ENCODE assay signal across 18 mouse cellular contexts in the genomic region with DNA sequence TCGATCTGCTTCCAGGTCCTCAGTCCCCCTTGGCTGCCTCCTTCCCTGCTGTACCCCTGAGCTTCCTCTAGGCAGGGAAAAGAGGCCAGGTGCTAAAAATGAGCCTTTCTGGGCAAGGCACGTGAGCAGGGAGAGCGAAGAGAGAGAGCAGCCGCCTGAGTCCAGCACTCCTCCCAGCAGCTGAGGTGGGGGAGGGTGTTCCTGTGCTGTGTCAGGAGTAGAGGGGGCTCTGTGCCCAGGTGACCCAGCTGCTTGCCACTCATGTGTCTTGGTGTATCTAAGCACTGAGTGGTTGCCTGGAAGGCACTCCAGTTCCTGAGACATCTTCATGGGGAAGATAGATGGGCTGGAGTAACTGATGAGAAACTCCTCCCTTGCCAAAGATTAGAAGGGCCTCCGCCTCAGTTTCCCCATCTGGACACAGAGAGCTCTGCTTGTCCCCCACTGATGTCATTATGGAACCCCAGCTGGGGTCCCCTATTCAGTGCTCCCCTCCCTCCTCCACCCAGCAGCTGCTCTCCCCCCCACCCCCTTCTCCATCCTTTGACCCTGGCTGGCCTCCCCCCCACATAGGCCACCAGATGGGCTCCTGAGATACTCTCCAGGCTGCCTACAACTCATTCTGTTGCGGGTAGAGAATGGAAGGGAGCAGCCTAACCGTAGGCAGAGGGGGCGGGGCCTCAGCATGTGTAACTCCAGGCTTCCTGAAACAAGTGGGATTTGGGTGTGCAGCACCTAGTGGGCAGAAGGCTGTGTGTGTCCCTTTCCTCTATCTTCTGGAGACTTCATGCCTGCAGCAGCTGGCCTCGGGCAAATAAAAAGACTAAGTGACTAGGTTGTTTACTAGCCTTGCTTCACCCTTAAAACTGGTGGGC. TPM values are rescaled to one million over a fixed set of nuclear protein-coding genes. Genes with fewer than 3 reads are reported as not detected.
DNase-seq lines count a peak whose midpoint lies in the region; ATAC-seq and TF ChIP-seq lines count a peak whose summit lies in the region.
"Had no signal": no experiment of that assay in that cellular context is flagged by ENCODE, and none has a peak within 500 bp of the region (broad histone marks: within the 10 kb centered on the region; RNA-seq: fewer than 3 reads in every experiment).

No protein-coding gene starts in this region.

- H3K4me1 ChIP-seq in embryonic facial prominence, embryonic 10.5 days: peaks cover 46% of the 10 kb centered on the region
- peaks cover 50% of the 10 kb centered on the region for H3K4me1 ChIP-seq in midbrain, embryonic 14.5 days (ENCODE audit: control insufficient read depth, insufficient read depth, low read length)

- peak overlapping the region; percentile 83 for H3K27ac ChIP-seq in embryonic facial prominence, embryonic 10.5 days (replicated peaks)
- H3K27ac ChIP-seq in midbrain, embryonic 14.5 days (replicated peaks; ENCODE audit: low read depth, low read length): peak overlapping the region; percentile 96
- H3K27ac ChIP-seq in gastrocnemius, adult 2 months: no peak overlapping the region
- H3K27ac ChIP-seq: forebrain, embryonic 13.5 days; macrophage had no signal

- no peak for ATAC-seq in midbrain, embryonic 14.5 days (ENCODE audit: low FRiP score, low TSS enrichment)
- ATAC-seq: forebrain, embryonic 13.5 days had no signal

- intact Hi-C loops in gastrocnemius, adult 2 months (cut with DNase I): no loop called here

- H3K9ac ChIP-seq in midbrain, embryonic 14.5 days (replicated peaks; ENCODE audit: low read length): no peak overlapping the region
- H3K9ac ChIP-seq: forebrain, embryonic 13.5 days had no signal

- TF ChIP-seq CTCF in gastrocnemius, adult 2 months (IDR thresholded peaks at IDR 0.05): no peak

- H3K9me3 ChIP-seq in embryonic facial prominence, embryonic 10.5 days: no peaks in the 10 kb centered on the region
- H3K9me3 ChIP-seq in midbrain, embryonic 14.5 days (ENCODE audit: control insufficient read depth, low read length): no peaks in the 10 kb centered on the region
- H3K9me3 ChIP-seq: forebrain, embryonic 13.5 days had no signal

- H3K27me3 ChIP-seq in embryonic facial prominence, embryonic 10.5 days (replicated peaks; ENCODE audit: low read depth, poor library complexity, severe bottlenecking): peaks cover 71% of the 10 kb centered on the region
- no peaks in the 10 kb centered on the region for H3K27me3 ChIP-seq in midbrain, embryonic 14.5 days (ENCODE audit: control insufficient read depth, insufficient read depth, low read length)

- WGBS in embryonic facial prominence, embryonic 10.5 days: 59% methylated on average over 9 of the region's 9 CpGs
- WGBS in midbrain, embryonic 14.5 days: 11% methylated on average over 9 of the region's 9 CpGs

- peaks cover 70% of the 10 kb centered on the region for H3K36me3 ChIP-seq in embryonic facial prominence, embryonic 10.5 days (replicated peaks)
- H3K36me3 ChIP-seq in midbrain, embryonic 14.5 days (ENCODE audit: control insufficient read depth, insufficient read depth, low read length): peaks cover 16% of the 10 kb centered on the region

- peak; percentile 25 to 72 for DNase-seq in layer of hippocampus, adult 18-20 months (ENCODE audit: low spot score in 2 of 2)
- DNase-seq in layer of hippocampus, postnatal 14 days (ENCODE audit: low spot score in 2 of 2): no peak
- peak; percentile 39 for DNase-seq in R1 (ENCODE audit: low read depth, low spot score)
- DNase-seq in embryonic facial prominence, embryonic 10.5 days (ENCODE audit: low spot score): no peak
- DNase-seq in midbrain, embryonic 14.5 days: peak; percentile 62
- DNase-seq in gastrocnemius, adult 2 months: no peak
- no peak for DNase-seq in gastrocnemius, postnatal 4 days (ENCODE audit: low spot score in 2 of 2)
- no peak for DNase-seq in thymus, postnatal 0 days (ENCODE audit: low spot score)
- DNase-seq: adrenal gland, postnatal 14 days; cerebellum, postnatal 14 days; gastrocnemius, postnatal 14 days; heart, postnatal 36 days; lung, adult 2 months; thymus, adult 18-20 months had no signal

- H3K4me3 ChIP-seq in embryonic facial prominence, embryonic 10.5 days: peak overlapping the region; percentile 61
- H3K4me3 ChIP-seq in midbrain, embryonic 14.5 days (replicated peaks; ENCODE audit: low read depth, low read length): no peak overlapping the region
- H3K4me3 ChIP-seq in gastrocnemius, adult 2 months: no peak overlapping the region
- H3K4me3 ChIP-seq: forebrain, embryonic 13.5 days; myocyte had no signal

- peak overlapping the region; percentile 83 for H3K4me2 ChIP-seq in midbrain, embryonic 14.5 days (ENCODE audit: low read length)
- H3K4me2 ChIP-seq: forebrain, embryonic 13.5 days; heart, embryonic 11.5 days had no signal

RNA-seq across cellular contexts. Expression of a gene that starts 23.6 kb away (rescaled TPM):
- 10 to 100 TPM; 44.5 to 50.7 TPM for total RNA-seq in layer of hippocampus, adult 18-20 months (2021)
- total RNA-seq in layer of hippocampus, postnatal 14 days (2021): 10 to 100 TPM; 52.4 to 63.0 TPM
- 18.0 and 23.7 TPM in 2 replicates for polyA plus RNA-seq in embryonic facial prominence, embryonic 10.5 days (2016; fragmentation: Nextera tagmentation; extraction: Ambion mirVana)
- 22.4 and 28.0 TPM in 2 replicates for polyA plus RNA-seq in midbrain, embryonic 14.5 days (2014; fragmentation: Nextera tagmentation; extraction: Ambion mirVana)
- total RNA-seq in gastrocnemius, adult 2 months (2021): 10 to 100 TPM; 29.6 to 31.3 TPM
- 10 to 100 TPM; 41.8 to 52.5 TPM for total RNA-seq in gastrocnemius, postnatal 4 days (2021)
- 14.8 and 18.0 TPM in 2 replicates for polyA plus RNA-seq in thymus, postnatal 0 days (2015; fragmentation: Nextera tagmentation; extraction: Ambion mirVana)

RNA-seq across cellular contexts. Expression of a gene that starts 25.5 kb away (rescaled TPM):
- 1 to 10 TPM; 7.5 to 9.0 TPM for total RNA-seq in layer of hippocampus, adult 18-20 months (2021)
- total RNA-seq in layer of hippocampus, postnatal 14 days (2021): 10 to 100 TPM in 1 of 2 experiments, 1 to 10 TPM in 1; 8.0 to 12.2 TPM
- 12.3 and 19.2 TPM in 2 replicates for polyA plus RNA-seq in embryonic facial prominence, embryonic 10.5 days (2016; fragmentation: Nextera tagmentation; extraction: Ambion mirVana)
- 10.9 and 13.2 TPM in 2 replicates for polyA plus RNA-seq in midbrain, embryonic 14.5 days (2014; fragmentation: Nextera tagmentation; extraction: Ambion mirVana)
- total RNA-seq in gastrocnemius, adult 2 months (2021): 1 to 10 TPM; 2.2 to 4.6 TPM
- total RNA-seq in gastrocnemius, postnatal 4 days (2021): 10 to 100 TPM; 40.0 to 52.1 TPM
- polyA plus RNA-seq in thymus, postnatal 0 days (2015; fragmentation: Nextera tagmentation; extraction: Ambion mirVana): 7.0 and 8.6 TPM in 2 replicates

RNA-seq across cellular contexts. Expression of a gene that starts 41.0 kb away (rescaled TPM):
- 10 to 100 TPM; 66.1 to 66.4 TPM for total RNA-seq in layer of hippocampus, adult 18-20 months (2021)
- total RNA-seq in layer of hippocampus, postnatal 14 days (2021): 10 to 100 TPM; 88.9 to 89.8 TPM
- polyA plus RNA-seq in embryonic facial prominence, embryonic 10.5 days (2016; fragmentation: Nextera tagmentation; extraction: Ambion mirVana): 10.1 and 11.2 TPM in 2 replicates
- 36.1 and 40.0 TPM in 2 replicates for polyA plus RNA-seq in midbrain, embryonic 14.5 days (2014; fragmentation: Nextera tagmentation; extraction: Ambion mirVana)
- total RNA-seq in gastrocnemius, adult 2 months (2021): 1 to 10 TPM; 6.5 to 9.4 TPM
- 10 to 100 TPM; 16.2 to 16.3 TPM for total RNA-seq in gastrocnemius, postnatal 4 days (2021)
- 6.1 and 6.6 TPM in 2 replicates for polyA plus RNA-seq in thymus, postnatal 0 days (2015; fragmentation: Nextera tagmentation; extraction: Ambion mirVana)

RNA-seq across cellular contexts. Expression of a gene that starts 45.6 kb away (rescaled TPM):
- total RNA-seq in layer of hippocampus, adult 18-20 months (2021): 10 to 100 TPM; 87.0 to 88.7 TPM
- 100 to 1,000 TPM in 1 of 2 experiments, 10 to 100 TPM in 1; 91.4 to 107 TPM for total RNA-seq in layer of hippocampus, postnatal 14 days (2021)
- polyA plus RNA-seq in embryonic facial prominence, embryonic 10.5 days (2016; fragmentation: Nextera tagmentation; extraction: Ambion mirVana): 102 and 111 TPM in 2 replicates
- polyA plus RNA-seq in midbrain, embryonic 14.5 days (2014; fragmentation: Nextera tagmentation; extraction: Ambion mirVana): 47.1 and 60.3 TPM in 2 replicates
- 10 to 100 TPM; 11.9 to 12.7 TPM for total RNA-seq in gastrocnemius, adult 2 months (2021)
- 10 to 100 TPM; 35.6 to 40.8 TPM for total RNA-seq in gastrocnemius, postnatal 4 days (2021)
- polyA plus RNA-seq in thymus, postnatal 0 days (2015; fragmentation: Nextera tagmentation; extraction: Ambion mirVana): 47.9 and 56.2 TPM in 2 replicates

RNA-seq across cellular contexts. Expression of a gene that starts 55.2 kb away (rescaled TPM):
- total RNA-seq in layer of hippocampus, adult 18-20 months (2021): 10 to 100 TPM; 40.8 to 41.4 TPM
- 10 to 100 TPM; 49.0 to 56.9 TPM for total RNA-seq in layer of hippocampus, postnatal 14 days (2021)
- 60.7 and 65.1 TPM in 2 replicates for polyA plus RNA-seq in embryonic facial prominence, embryonic 10.5 days (2016; fragmentation: Nextera tagmentation; extraction: Ambion mirVana)
- polyA plus RNA-seq in midbrain, embryonic 14.5 days (2014; fragmentation: Nextera tagmentation; extraction: Ambion mirVana): 28.0 and 28.8 TPM in 2 replicates
- 10 to 100 TPM; 28.2 to 29.1 TPM for total RNA-seq in gastrocnemius, adult 2 months (2021)
- total RNA-seq in gastrocnemius, postnatal 4 days (2021): 10 to 100 TPM; 33.9 to 40.4 TPM
- 21.3 and 27.7 TPM in 2 replicates for polyA plus RNA-seq in thymus, postnatal 0 days (2015; fragmentation: Nextera tagmentation; extraction: Ambion mirVana)

Comparison
In these comparisons a context has a peak if more than half of its experiments do, and no peak if none do; other contexts are left out.
1. DNase-seq: peak in layer of hippocampus, adult 18-20 months (2 of 2), R1 (single experiment) and midbrain, embryonic 14.5 days (single experiment); none in layer of hippocampus, postnatal 14 days (0 of 2), embryonic facial prominence, embryonic 10.5 days (single experiment), gastrocnemius, adult 2 months (single experiment), gastrocnemius, postnatal 4 days (0 of 2) and thymus, postnatal 0 days (single experiment).